Mouse (Mus musculus): ENCODE data around the gene Dynlrb2. TPM values are rescaled to one million over a fixed set of nuclear protein-coding genes. Genes with fewer than 3 reads are reported as not detected.

The Dynlrb2 gene
- total RNA-seq, 2 experiments from 2014 or later, result 2.7 to 3.7 TPM

DNA sequence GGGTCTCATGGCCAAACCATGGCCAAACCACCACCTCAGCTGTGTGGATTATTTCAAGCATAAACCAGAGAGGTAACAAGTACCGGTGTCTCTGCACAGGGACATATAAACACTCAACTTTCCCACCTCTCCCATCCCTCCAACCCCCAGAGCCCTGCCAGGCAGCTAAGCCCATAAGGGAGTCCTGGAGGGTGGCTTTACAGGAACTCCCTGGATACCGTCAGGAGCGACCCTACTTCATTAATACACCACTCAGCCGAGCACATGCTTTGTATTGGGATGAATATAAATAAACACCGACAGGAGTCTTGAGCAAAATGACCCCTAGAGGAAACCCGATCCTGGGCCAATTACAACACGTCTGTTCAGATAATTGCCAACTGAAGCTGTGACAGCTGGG lies 34.0 kb downstream of the Dynlrb2 start:
- DNase-seq (ENCODE audit: low spot score in 2 of 2), result no peak

- DNase-seq (ENCODE audit: low spot score in 2 of 2), result no peak
Observed at GRCm38 (mm10) chr8:116540136-116540535, 35.4 kb downstream of the Dynlrb2 start.

GRCm38 (mm10) chr8:116542842-116543241 lies 38.1 kb downstream of the Dynlrb2 start:
- DNase-seq (ENCODE audit: low spot score in 2 of 2), result no peak

GRCm38 (mm10) chr8:116543366-116543765 lies 38.6 kb downstream of the Dynlrb2 start:
- no peak for DNase-seq (ENCODE audit: low spot score in 2 of 2)

- DNase-seq (ENCODE audit: low spot score in 2 of 2), result peak in 1 of 2 experiments; percentile 15
Observed at GRCm38 (mm10) chr8:116552255-116552654, 47.5 kb downstream of the Dynlrb2 start.

DNA sequence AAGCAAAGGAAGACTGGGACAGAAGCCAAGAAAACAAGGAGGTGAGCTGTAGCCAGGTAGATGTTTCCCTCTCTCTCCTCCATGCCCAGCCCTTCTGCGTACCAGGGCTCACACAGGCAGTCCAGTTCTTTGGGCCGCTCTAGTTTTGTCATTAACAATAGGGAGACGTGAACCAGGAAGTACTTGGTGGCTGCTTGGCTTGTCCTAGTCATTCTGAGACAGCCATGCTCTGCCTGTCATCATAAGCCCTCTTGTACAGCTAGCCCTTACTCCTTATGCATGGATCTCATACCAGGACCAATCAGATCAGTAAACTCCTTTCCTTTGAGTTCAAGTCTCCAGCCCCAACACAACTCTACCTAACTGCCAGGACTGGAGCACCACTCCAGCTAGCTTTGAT lies 48.0 kb downstream of the Dynlrb2 start:
- no peak for DNase-seq (ENCODE audit: low spot score in 2 of 2)

Other genes starting within 250 kb of the Dynlrb2 start
- 10 to 100 TPM in 1 of 2 experiments, 1 to 10 TPM in 1; 9.5 to 10.6 TPM for gene Cdyl2, start 228.0 kb downstream of the Dynlrb2 start, total RNA-seq (2021)

Data from layer of hippocampus, adult 18-20 months (tissue).